Mouse (Mus musculus) thymus, adult 2 months (tissue): ENCODE measurements around the gene Klhl36. TPM values are rescaled to one million over a fixed set of nuclear protein-coding genes. Genes with fewer than 3 reads are reported as not detected.

Source experiments
- DNase-seq: peaks from one replicate; pipeline ENCODE4 v3.0.0; 2021
- H3K27ac ChIP-seq: fragments of 200-500 bp; 2 replicates; pipeline ENCODE4 v1.5.1; 2012; ENCODE audit warnings: low read length, control low read depth; ENCODE audit not compliant: control insufficient read depth, insufficient read depth
- H3K27me3 ChIP-seq: fragments of 200-500 bp; 2 replicates; pipeline ENCODE4 v1.6.1; 2012; ENCODE audit warnings: mild to moderate bottlenecking, low read length, moderate library complexity, mixed read lengths; ENCODE audit not compliant: control insufficient read depth, insufficient read depth
- H3K36me3 ChIP-seq: fragments of 200-500 bp; 2 replicates; pipeline ENCODE4 v1.6.1; 2012; ENCODE audit warnings: mild to moderate bottlenecking, low read length, moderate library complexity; ENCODE audit not compliant: control insufficient read depth, insufficient read depth
- H3K4me1 ChIP-seq: fragments of 200-500 bp; replicated peaks from 2 replicates; pipeline ENCODE4 v1.6.1; 2012; ENCODE audit warnings: low read length; ENCODE audit not compliant: control insufficient read depth, insufficient read depth
- H3K4me3 ChIP-seq: fragments of 200-500 bp; 2 replicates; pipeline ENCODE4 v1.5.1; 2012; ENCODE audit warnings: mild to moderate bottlenecking, low read length, control low read depth, moderate library complexity; ENCODE audit not compliant: control insufficient read depth, insufficient read depth
- CTCF ChIP-seq: fragments of 200-500 bp; IDR thresholded peaks from 2 replicates; pipeline ENCODE4 v1.5.1; 2012; ENCODE audit warnings: mild to moderate bottlenecking, control low read depth, low read length, moderate library complexity, borderline replicate concordance; ENCODE audit not compliant: control insufficient read depth, poor library complexity, insufficient read depth; ENCODE audit errors: extremely low read depth
- POLR2A ChIP-seq: fragments of 200-500 bp; IDR thresholded peaks from 2 replicates; pipeline ENCODE4 v1.6.1; 2012; ENCODE audit warnings: mild to moderate bottlenecking, low read length, control low read depth, moderate library complexity; ENCODE audit not compliant: control insufficient read depth, poor library complexity, insufficient read depth; ENCODE audit errors: extremely low read depth
- WGBS: fragments of 180-500 bp; shearing (Covaris S2); methylation state at CpG from one replicate; pipeline ENCODE4 v1.1.7; 2018; 5-methylcytosine and 5-hydroxymethylcytosine counted together
- polyA plus RNA-seq: library from polyadenylated mRNA; depleted of rRNA; stranded (reverse); fragments of >200 nt; gene quantifications from 2 replicates; pipeline ENCODE4 v1.2.3, GENCODE M21; 2012

The Klhl36 gene
- polyA plus RNA-seq, 1 experiment = 41.8 TPM

GRCm38 (mm10) chr8:119834676-119835075 is 27.4 kb upstream of the Klhl36 start:
- Histone ChIP-seq H3K4me1 (peaks cover 80% of the 10 kb centered on the region), H3K4me3 (no peak overlapping the region), H3K27me3 (no peaks in the 10 kb centered on the region), H3K36me3 (no peaks in the 10 kb centered on the region), H3K27ac (no peak overlapping the region)
- no peak for TF ChIP-seq CTCF
- no peak for DNase-seq
- 92% methylated on average over 6 of the region's 6 CpGs for whole genome bisulfite sequencing

GRCm38 (mm10) chr8:119835270-119835669 is 26.8 kb upstream of the Klhl36 start:
- 83% methylated on average over 5 of the region's 5 CpGs for WGBS
- H3K4me1 ChIP-seq = peaks cover 77% of the 10 kb centered on the region

DNA sequence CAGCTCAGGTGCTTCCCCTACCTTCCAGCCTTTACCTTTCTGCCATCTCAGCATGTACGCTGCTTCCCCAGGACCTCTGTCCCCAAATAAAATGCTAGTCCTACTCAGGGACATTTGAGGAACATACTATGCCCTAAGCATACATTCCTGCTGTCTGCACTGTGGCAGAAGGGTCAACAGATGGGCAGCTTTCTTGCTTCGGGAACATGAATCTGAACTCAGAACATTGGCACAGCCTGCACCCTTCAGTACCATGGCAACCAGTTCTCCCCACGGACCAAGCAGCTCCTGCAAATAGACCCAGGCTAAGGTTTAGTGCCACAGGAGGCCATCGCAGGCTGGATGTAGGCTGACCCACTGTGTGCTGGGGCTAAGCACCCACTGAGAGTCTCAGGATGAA is 25.2 kb upstream of the Klhl36 start:
- H3K36me3 ChIP-seq = no peaks in the 10 kb centered on the region
- DNase-seq = no peak
- WGBS = 89% methylated on average over 4 of the region's 4 CpGs
- no peaks in the 10 kb centered on the region for H3K27me3 ChIP-seq
- TF ChIP-seq POLR2A (no peak), CTCF (no peak)
- peaks cover 69% of the 10 kb centered on the region for H3K4me1 ChIP-seq
- H3K4me3 ChIP-seq = no peak overlapping the region
- H3K27ac ChIP-seq = no peak overlapping the region

More at GRCm38 (mm10) chr8:119835270-119835669, 26.8 kb upstream of the Klhl36 start:
- no peak for DNase-seq
- Histone ChIP-seq H3K36me3 (no peaks in the 10 kb centered on the region), H3K4me3 (no peak overlapping the region), H3K27ac (no peak overlapping the region), H3K27me3 (no peaks in the 10 kb centered on the region)
- TF ChIP-seq POLR2A (no peak), CTCF (no peak)

DNA sequence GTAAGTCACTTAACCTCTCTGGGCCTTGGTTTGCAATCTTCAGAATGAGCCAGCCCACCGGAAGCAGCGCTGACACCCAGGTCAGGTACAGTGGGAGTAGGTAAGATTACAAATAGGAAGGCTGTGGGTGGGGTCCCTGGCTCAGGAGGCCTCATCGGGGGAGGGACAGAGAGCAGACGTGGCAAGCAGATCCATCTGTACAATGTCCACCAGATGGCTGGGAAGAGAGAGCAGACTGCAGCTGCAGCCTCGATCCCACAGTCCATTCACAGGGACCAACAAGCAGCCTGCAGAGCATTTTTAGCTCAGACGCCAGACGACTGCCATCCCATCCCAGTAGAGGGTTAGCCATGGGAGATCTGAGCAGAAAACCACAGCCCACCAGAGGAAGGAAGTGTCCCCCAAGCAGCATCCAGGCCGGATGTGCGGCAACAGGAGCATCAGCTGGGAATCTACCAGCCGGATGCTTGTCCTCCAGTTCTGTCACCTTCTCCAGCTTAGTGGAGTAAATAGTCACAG is 24.5 kb upstream of the Klhl36 start:
- Histone ChIP-seq H3K4me3 (peak overlapping the region; percentile 28), H3K4me1 (peaks cover 61% of the 10 kb centered on the region), H3K36me3 (no peaks in the 10 kb centered on the region), H3K27me3 (no peaks in the 10 kb centered on the region), H3K27ac (peak overlapping the region; percentile 28; the same call in 1 of the 2 replicates)
- 6% methylated on average over 10 of the region's 10 CpGs for WGBS
- 0 out of 2 replicates have a peak, but pooled peaks have one; percentile 34 for TF ChIP-seq POLR2A
- TF ChIP-seq CTCF = no peak
- peak; percentile 49 for DNase-seq

- DNase-seq = peak; percentile 34
- Histone ChIP-seq H3K4me1 (peaks cover 55% of the 10 kb centered on the region), H3K27me3 (no peaks in the 10 kb centered on the region), H3K36me3 (no peaks in the 10 kb centered on the region), H3K27ac (peak overlapping the region; percentile 45), H3K4me3 (peak overlapping the region; percentile 32)
- 35% methylated on average over 19 of the region's 19 CpGs for WGBS
- TF ChIP-seq CTCF = no peak
- TF ChIP-seq POLR2A = 0 out of 2 replicates have a peak, but pooled peaks have one; percentile 19
Observed at GRCm38 (mm10) chr8:119838100-119838982, 23.7 kb upstream of the Klhl36 start.

DNA sequence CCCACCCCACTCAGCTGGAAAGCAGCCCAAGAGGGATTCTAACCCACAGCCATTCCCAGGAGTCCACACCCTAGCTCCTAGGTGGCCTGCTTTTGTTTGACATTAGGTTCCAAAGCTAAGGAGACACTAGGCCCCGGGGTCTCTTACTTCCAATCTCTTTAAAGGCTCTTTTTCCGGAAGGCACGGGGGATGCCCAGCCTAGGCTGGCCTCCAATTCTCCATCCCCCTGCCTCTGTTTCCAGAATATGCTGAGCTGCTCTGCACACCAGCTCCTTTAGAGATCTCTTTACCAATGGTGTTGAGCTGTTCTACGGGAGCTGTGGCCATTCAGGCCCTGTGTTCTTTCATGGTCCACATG is 23.1 kb upstream of the Klhl36 start:
- Histone ChIP-seq H3K4me1 (peaks cover 49% of the 10 kb centered on the region), H3K36me3 (no peaks in the 10 kb centered on the region), H3K27ac (peak overlapping the region; percentile 45; the same call in 1 of the 2 replicates), H3K27me3 (no peaks in the 10 kb centered on the region), H3K4me3 (peak overlapping the region; percentile 64)
- TF ChIP-seq CTCF = no peak
- no peak for TF ChIP-seq POLR2A
- WGBS = 77% methylated on average over 4 of the region's 4 CpGs
- DNase-seq = no peak
